Mouse (Mus musculus): ENCODE data around the gene Sele.
A peak's percentile ranks its signal among the peaks of the same experiment; 100 is the strongest.
"Not testable (repeated sequence)": the region's sequence is repeated elsewhere in the genome, so short reads cannot be mapped to it uniquely, and the experiment has no call there.

Sele gene

GRCm38 (mm10) chr1:164047934-164048333, at the start of gene Sele:
Sele (plus strand) TSS chr1:164048234.
- DNase-seq (ENCODE audit: low read depth in 1 of 2, low spot score in 2 of 2) = no peak

- DNase-seq (ENCODE audit: low read depth in 1 of 2, low spot score in 2 of 2) = no peak
Measured at GRCm38 (mm10) chr1:164001831-164002452, 46.1 kb upstream of the Sele start.

GRCm38 (mm10) chr1:164004311-164004710, 43.7 kb upstream of the Sele start:
- DNase-seq (ENCODE audit: low read depth in 1 of 2, low spot score in 2 of 2) = no peak

GRCm38 (mm10) chr1:164009235-164009634, 38.8 kb upstream of the Sele start:
- DNase-seq (ENCODE audit: low read depth in 1 of 2, low spot score in 2 of 2) = no peak

GRCm38 (mm10) chr1:164014616-164015015, 33.4 kb upstream of the Sele start:
- DNase-seq (ENCODE audit: low read depth in 1 of 2, low spot score in 2 of 2) = no peak

GRCm38 (mm10) chr1:164018221-164018896, 29.7 kb upstream of the Sele start:
- no peak for DNase-seq (ENCODE audit: low read depth in 1 of 2, low spot score in 2 of 2)

GRCm38 (mm10) chr1:164019789-164020188, 28.2 kb upstream of the Sele start:
- no peak for DNase-seq (ENCODE audit: low read depth in 1 of 2, low spot score in 2 of 2)

- DNase-seq (ENCODE audit: low read depth in 1 of 2, low spot score in 2 of 2) = not testable (repeated sequence)
Measured at GRCm38 (mm10) chr1:164020746-164021145, 27.3 kb upstream of the Sele start.

- DNase-seq (ENCODE audit: low read depth in 1 of 2, low spot score in 2 of 2) = not testable (repeated sequence)
Measured at GRCm38 (mm10) chr1:164022106-164022505, 25.9 kb upstream of the Sele start.

- DNase-seq (ENCODE audit: low read depth in 1 of 2, low spot score in 2 of 2) = no peak
Measured at GRCm38 (mm10) chr1:164025685-164026084, 22.3 kb upstream of the Sele start.

- DNase-seq (ENCODE audit: low read depth in 1 of 2, low spot score in 2 of 2) = no peak
Measured at GRCm38 (mm10) chr1:164027416-164027815, 20.6 kb upstream of the Sele start.

GRCm38 (mm10) chr1:164040385-164041135, 7.5 kb upstream of the Sele start:
- no peak for DNase-seq (ENCODE audit: low read depth in 1 of 2, low spot score in 2 of 2)

GRCm38 (mm10) chr1:164043549-164043948, 4.5 kb upstream of the Sele start:
- no peak for DNase-seq (ENCODE audit: low read depth in 1 of 2, low spot score in 2 of 2)

- no peak for DNase-seq (ENCODE audit: low read depth in 1 of 2, low spot score in 2 of 2)
Measured at GRCm38 (mm10) chr1:164053561-164053960, 5.5 kb downstream of the Sele start.

- no peak for DNase-seq (ENCODE audit: low read depth in 1 of 2, low spot score in 2 of 2)
Measured at GRCm38 (mm10) chr1:164054800-164055199, 6.8 kb downstream of the Sele start.

GRCm38 (mm10) chr1:164060071-164060470, 12.0 kb downstream of the Sele start:
- peak in 1 of 2 experiments; percentile 17 for DNase-seq (ENCODE audit: low read depth in 1 of 2, low spot score in 2 of 2)

GRCm38 (mm10) chr1:164061278-164061677, 13.2 kb downstream of the Sele start:
- DNase-seq (ENCODE audit: low read depth in 1 of 2, low spot score in 2 of 2) = peak in 1 of 2 experiments; percentile 19

GRCm38 (mm10) chr1:164061925-164062324, 13.9 kb downstream of the Sele start, which contains the start of gene Sell:
Sell (plus strand) TSS chr1:164061982.
- DNase-seq (ENCODE audit: low read depth in 1 of 2, low spot score in 2 of 2) = peak in 1 of 2 experiments; percentile 20

GRCm38 (mm10) chr1:164062856-164063255, 14.8 kb downstream of the Sele start:
- DNase-seq (ENCODE audit: low read depth in 1 of 2, low spot score in 2 of 2) = no peak

GRCm38 (mm10) chr1:164063745-164064144, 15.7 kb downstream of the Sele start:
- no peak for DNase-seq (ENCODE audit: low read depth in 1 of 2, low spot score in 2 of 2)

- DNase-seq (ENCODE audit: low read depth in 1 of 2, low spot score in 2 of 2) = no peak
Measured at GRCm38 (mm10) chr1:164069261-164069660, 21.2 kb downstream of the Sele start.

- no peak for DNase-seq (ENCODE audit: low read depth in 1 of 2, low spot score in 2 of 2)
Measured at GRCm38 (mm10) chr1:164070461-164070860, 22.4 kb downstream of the Sele start.
